Comparison of ENCODE assay signal across 18 mouse cellular contexts in the genomic region with DNA sequence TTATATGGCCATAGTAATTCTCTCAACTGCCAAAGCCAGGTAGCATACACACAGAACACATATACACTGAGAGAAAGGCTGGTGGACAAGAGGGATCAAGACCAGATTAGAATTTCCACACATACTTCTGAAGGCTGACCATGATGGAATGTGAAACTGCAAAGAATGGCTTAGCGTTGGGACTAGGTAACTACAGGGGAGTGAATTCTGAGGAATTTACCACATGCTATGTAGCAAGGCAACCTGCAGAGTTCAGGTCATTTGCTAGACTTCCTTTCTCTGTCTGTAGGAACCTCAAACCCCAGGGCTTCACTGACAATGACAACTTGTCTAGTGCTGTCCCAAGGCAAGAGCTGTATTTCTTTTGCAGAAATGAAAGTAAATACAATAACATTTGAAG.
"Had no signal": no experiment of that assay in that cellular context is flagged by ENCODE, and none has a peak within 500 bp of the region (broad histone marks: within the 10 kb centered on the region; RNA-seq: fewer than 3 reads in every experiment).

No protein-coding gene starts in this region.

- H3K9ac ChIP-seq: liver, embryonic 13.5 days; midbrain, embryonic 12.5 days; neural tube, embryonic 13.5 days had no signal

- H3K4me3 ChIP-seq: layer of hippocampus, adult 2 months; left cerebral cortex, adult 2 months; liver, embryonic 13.5 days; midbrain, embryonic 12.5 days; myocyte; neural tube, embryonic 13.5 days had no signal

- H3K27me3 ChIP-seq: liver, embryonic 13.5 days; midbrain, embryonic 12.5 days; neural tube, embryonic 13.5 days had no signal

- DNase-seq: kidney, adult 9 months; kidney, postnatal 14 days; kidney, postnatal 4 days; layer of hippocampus, adult 9-11 months; liver, embryonic 13.5 days; lung, adult 2 months; lung, postnatal 14 days; lung, postnatal 4 days; retina, postnatal 1 day; thymus, adult 2 months; thymus, postnatal 14 days; thymus, postnatal 4 days had no signal

- H3K27ac ChIP-seq: layer of hippocampus, adult 2 months; left cerebral cortex, adult 2 months; liver, embryonic 13.5 days; midbrain, embryonic 12.5 days; neural tube, embryonic 13.5 days had no signal

- H3K4me2 ChIP-seq: liver, embryonic 13.5 days; midbrain, embryonic 12.5 days; neural tube, embryonic 13.5 days had no signal

- H3K9me3 ChIP-seq: liver, embryonic 13.5 days; midbrain, embryonic 12.5 days; neural tube, embryonic 13.5 days had no signal

- H3K4me1 ChIP-seq: liver, embryonic 13.5 days; midbrain, embryonic 12.5 days; neural tube, embryonic 13.5 days had no signal

- ATAC-seq: midbrain, embryonic 16.5 days had no signal

- H3K36me3 ChIP-seq: liver, embryonic 13.5 days; midbrain, embryonic 12.5 days; neural tube, embryonic 13.5 days had no signal
